Mouse (Mus musculus) liver, embryonic 14.5 days (tissue): ENCODE measurements around the gene Tfec.

ENCODE experiments used
- CTCF ChIP-seq: IDR thresholded peaks from 2 replicates; pipeline ENCODE4 v1.5.1; 2016; ENCODE audit warnings: antibody characterized with exemption, low read depth, control low read depth
- EP300 ChIP-seq: IDR thresholded peaks from 2 replicates; pipeline ENCODE4 v1.6.1; 2016; ENCODE audit warnings: antibody characterized with exemption, low read depth

GRCm38 (mm10) chr6:16947837-16948236 is 49.6 kb upstream of the Tfec start:
- TF ChIP-seq CTCF (no peak), EP300 (no peak)
